Mouse (Mus musculus) embryo, embryonic 9.5 days (tissue): ENCODE results near the gene Mrpl20.
"Not testable (repeated sequence)": the region's sequence is repeated elsewhere in the genome, so short reads cannot be mapped to it uniquely, and the experiment has no call there.

ENCODE experiments used
- DNase-seq: peaks from one replicate; pipeline ENCODE4 v3.0.0-alpha.2; 2017; ENCODE audit errors: extremely low spot score

Gene Mrpl20

DNA sequence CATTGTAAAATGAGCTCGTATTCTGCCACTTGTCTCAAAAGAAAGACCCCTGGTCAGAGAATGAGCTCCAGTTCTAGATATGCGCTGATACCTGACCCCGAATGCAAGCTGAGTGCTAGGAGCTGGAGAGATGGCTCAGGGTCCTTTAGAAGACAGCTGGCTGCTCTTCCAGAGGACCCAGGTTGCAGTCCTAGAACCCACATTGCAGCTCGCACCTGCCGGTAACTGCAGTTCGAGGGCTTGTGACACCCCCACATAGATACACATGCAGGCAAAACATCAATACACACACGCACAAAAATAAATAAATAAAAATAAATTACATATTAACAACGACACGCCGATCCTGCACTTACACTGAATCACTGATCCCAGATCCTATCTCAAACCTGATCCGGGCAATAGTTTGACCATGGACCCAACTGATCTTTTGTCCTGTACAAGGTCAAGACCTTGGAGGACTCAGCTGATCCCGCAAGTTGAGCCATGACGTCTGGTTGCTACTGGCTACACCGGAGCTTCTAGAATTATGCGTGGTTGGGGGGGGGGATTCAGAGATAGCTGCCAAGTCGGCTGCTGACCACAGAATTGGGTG, 19.1 kb upstream of the Mrpl20 start:
- no peak for DNase-seq

DNA sequence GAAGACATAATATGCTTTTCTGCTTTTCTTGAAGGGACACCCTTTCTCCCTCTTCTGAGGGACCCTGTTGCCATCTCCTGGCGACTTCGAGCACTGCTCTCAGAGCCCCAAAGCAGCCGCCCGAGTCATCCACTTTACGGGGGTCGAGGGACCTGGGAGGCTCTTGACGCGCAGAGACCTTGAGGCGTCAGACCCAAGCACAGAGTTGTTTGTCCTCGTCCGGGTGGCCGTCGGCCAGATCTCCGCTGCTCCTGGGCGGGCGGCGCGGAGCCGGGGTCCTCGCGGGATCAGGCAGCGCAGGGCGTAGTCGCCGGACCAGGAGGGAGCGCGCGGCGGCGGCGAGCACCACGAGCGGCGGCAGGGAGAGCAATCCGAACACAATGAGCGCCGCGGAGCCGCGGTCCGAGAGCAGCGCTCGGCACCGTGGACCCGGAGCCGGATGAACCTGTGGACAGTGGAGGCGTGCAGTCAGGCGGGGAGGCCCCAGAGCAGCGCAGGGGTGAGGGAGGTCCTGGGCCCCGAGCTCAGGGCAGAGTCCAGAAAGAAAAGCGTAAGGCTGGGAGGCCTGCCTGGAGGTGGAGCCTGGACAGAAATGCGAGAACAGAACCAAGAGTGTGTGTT, 18.5 kb upstream of the Mrpl20 start:
- peak; percentile 83 for DNase-seq

GRCm38 (mm10) chr4:155785246-155785645, 17.4 kb upstream of the Mrpl20 start:
- DNase-seq, result no peak

DNA sequence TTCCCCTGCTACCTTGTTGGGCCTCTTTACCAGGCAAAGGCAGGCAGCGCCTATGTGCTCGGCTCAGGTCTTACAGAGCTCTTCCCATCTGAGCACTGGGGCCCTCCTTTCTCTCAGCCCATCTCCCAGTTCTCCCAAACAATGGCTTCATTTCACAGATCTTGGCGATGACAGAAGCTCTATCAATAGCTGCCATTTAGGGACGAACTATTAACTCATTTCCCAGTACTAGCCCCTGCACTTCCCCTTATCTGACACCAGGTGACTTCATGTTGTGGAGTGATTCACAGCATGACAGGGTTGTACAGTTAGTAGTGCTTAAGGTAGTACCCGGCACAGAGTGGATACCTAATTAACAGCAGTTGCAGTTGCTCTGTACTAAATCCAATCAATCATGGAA, 16.9 kb upstream of the Mrpl20 start, which contains the start of gene Tmem88b:
TSS of gene Tmem88b (minus strand) at position 56 of the 400 bp plus-strand sequence.
- DNase-seq, result no peak

DNA sequence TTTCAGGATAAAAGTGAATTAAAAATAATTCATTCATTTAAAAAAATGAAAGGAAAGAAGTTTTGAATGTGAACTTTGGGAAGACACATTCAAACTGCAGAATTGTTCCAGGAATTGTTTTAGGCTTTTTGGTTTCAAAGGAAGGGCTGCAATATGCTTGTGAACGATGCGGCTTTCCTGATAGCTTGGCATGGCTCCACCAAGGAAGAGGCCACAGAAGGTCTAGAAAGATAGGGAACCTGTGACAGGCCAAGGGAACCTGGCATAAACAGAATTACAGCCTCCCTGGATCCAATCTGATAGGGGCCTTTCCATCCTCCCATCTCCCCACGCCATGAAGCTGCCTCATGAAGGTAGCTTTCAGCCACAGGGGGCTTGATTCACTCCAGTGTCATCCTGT, 14.4 kb upstream of the Mrpl20 start:
- no peak for DNase-seq

GRCm38 (mm10) chr4:155788833-155789232, 13.8 kb upstream of the Mrpl20 start:
- not testable (repeated sequence) for DNase-seq

GRCm38 (mm10) chr4:155790021-155790489, 12.6 kb upstream of the Mrpl20 start, which contains the start of gene Ankrd65:
Ankrd65 (plus strand) TSS chr4:155790439.
- DNase-seq, result no peak

- DNase-seq, result no peak
These were observed 12.0 kb upstream of the Mrpl20 start for GRCm38 (mm10) chr4:155790650-155791161.

DNA sequence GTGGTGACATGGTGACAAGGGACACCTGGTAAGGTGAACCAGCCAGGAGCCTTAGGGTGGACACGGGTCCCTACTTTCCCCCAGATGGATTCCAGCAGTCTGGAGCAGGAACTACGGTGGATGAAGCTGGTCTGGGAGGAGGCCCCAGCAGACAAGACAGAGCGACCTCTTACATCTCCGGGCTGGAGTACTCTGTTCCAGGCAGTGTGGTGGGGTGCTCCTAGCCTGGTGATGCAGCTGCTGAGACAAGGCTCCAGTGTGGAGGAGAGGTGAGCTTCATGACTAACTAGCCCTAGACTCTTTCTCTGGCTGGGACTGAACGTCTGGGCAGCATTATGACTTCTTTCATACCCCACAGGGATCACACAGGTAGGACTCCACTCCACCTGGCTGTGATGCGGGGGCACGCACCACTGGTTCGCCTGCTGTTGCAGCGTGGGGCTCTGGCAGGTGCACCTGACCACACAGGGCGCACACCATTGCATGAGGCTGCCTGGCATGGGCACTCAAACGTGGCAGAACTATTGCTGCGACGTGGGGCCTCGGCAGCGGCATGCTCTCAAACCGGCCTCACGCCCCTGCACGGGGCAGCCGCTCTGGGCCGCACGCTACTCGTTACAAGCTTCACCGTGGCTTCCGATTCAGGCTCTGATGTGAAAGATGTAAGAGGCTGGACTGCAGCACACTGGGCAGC, 11.3 kb upstream of the Mrpl20 start:
- no peak for DNase-seq

- DNase-seq, result no peak
These were observed 8.9 kb upstream of the Mrpl20 start for GRCm38 (mm10) chr4:155793730-155794129.

DNA sequence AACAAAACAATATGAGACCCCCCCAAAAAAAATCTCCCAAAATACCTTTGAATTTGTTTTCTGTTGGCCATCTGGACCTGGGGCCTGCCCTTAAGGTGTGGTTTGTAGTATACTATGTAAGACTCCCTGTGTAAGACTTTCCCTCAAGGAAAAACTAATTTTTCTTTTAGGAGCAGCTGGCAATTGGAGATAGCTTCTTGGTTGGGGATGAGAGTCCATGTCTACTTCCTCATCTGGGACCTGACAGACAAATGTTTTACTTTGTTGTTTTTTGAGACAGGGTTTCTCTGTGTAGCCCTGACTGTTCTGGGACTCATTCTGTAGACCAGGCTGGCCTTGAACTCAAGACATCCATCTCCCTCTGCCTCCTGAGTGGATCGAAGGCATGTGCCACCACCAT, 603 bp upstream of the Mrpl20 start:
- DNase-seq, result no peak

GRCm38 (mm10) chr4:155803340-155804041, 813 bp downstream of the Mrpl20 start:
- DNase-seq, result peak; percentile 96

DNA sequence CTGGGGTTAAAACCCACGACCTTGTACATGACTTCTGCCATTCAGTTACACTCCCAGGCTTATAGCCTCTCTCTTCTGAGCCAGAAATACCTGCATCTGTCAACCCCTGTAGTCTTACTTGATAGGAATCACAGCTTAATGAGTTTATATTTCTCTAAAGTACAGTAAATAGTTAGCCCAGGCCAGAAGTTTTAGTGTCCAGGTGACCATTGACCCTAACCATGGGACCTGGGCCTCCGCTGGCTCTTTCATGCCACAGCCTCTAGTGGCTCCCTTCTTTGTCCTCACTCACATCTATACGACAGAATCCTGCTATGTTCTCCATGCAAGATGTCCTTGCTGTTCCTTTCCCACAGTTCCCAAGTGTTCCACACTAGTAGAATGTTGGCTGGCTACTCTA, 5.2 kb downstream of the Mrpl20 start:
- DNase-seq, result no peak

- DNase-seq, result peak; percentile 96
These were observed 9.4 kb downstream of the Mrpl20 start, which contains the start of gene Ccnl2 for GRCm38 (mm10) chr4:155811929-155812664. Ccnl2 (plus strand) TSS chr4:155812489.

DNA sequence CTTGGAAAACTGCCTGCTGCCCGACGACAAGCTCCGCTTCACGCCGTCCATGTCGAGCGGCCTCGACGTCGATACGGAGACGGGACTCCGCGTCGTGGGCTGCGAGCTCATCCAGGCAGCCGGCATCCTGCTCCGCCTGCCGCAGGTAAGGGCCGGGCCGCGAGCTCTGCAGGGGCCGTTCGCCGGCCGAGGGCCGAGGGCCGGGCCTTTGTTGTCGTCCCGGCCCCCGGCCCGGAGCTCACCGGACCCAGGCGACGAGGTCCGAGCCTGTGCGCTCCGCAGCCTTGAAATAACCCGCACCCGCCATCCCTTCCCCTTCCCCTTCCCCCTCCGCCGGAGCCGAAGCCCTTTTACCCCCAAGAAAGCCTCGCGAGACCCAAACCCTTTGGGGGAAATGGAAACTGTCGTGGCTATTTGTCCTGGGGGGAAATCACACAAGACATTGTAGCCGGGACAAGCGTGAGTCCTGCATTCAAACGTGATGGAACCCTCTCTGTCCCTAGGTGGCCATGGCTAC, 10.0 kb downstream of the Mrpl20 start:
- peak; percentile 41 for DNase-seq

GRCm38 (mm10) chr4:155817533-155817932, 14.9 kb downstream of the Mrpl20 start:
- DNase-seq, result no peak

DNA sequence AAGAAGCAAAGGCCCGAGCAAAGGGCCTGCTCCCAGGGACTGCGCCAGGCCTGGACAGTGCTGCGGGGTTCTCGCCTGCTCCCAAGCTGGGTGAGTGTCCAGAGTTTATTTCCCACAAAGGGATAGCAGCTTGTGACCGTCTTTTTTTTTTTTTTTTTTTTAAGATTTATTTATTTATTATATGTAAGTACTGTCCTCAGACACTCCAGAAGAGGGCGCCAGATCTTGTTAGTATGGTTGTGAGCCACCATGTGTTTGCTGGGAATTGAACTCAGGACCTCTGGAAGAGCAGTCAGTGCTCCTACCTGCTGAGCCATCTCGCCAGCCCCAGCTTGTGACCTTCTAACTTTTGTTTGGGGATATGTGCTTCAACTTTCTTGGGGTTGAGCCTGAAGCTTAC, 18.3 kb downstream of the Mrpl20 start:
- DNase-seq, result no peak

GRCm38 (mm10) chr4:155823443-155823842, 20.8 kb downstream of the Mrpl20 start:
- no peak for DNase-seq

- no peak for DNase-seq
These were observed 27.2 kb downstream of the Mrpl20 start for GRCm38 (mm10) chr4:155829866-155830265.

DNA sequence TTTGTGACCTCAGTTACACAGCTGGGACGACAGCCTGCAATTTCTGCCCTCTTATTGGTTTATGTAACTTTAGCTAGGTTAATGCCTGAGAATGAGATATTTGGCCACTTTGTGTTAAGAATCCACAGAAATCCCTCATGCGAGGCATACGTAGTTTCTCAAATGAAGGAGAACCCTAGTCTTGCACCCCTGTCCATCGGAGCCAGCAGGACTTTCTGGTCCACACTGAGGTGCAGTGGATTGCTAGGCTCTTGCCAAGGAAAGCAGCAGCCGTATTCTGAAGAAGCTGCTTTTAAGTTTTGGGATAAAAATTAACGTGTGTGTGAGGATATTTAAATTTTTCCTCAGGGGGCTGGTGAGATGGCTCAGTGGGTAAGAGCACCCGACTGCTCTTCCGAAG, 27.9 kb downstream of the Mrpl20 start:
- no peak for DNase-seq

DNA sequence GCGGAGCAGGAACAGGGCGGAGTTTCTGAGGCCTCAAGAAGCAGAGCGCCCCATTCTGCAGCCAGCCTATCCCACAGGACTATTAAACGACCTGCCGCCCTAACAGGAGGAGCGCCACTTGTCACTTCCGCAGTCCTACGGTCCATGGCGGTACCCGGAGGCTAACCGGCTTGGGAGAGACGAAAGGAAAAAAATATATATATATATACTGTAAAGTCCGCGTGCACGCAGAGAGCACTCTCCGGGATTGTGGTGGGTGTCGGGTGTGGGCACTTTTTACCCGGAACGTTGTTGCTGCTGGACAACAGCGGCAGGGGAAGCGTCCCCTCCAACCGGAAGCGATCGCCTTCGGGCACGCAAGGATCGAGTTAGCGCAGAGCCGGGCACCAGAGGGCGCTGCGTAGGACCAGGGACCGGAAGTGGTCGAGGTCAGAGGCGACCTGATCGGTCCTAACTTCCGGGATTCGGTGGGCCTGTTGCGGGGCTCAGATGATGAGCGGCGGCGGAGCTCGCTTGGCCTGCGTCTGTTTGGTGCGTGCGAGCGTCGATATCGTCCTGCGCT, 28.6 kb downstream of the Mrpl20 start, which contains the start of gene Aurkaip1:
TSS of gene Aurkaip1 (plus strand) at position 68 of the 562 bp plus-strand sequence.
- peak; percentile 97 for DNase-seq
